33 mouse cellular contexts compared by ENCODE assay signal in genomic region chr11:96015421-96015820, GRCm38 (mm10). TPM values are rescaled to one million over a fixed set of nuclear protein-coding genes. Genes with fewer than 3 reads are reported as not detected.
DNase-seq lines count a peak whose midpoint lies in the region; ATAC-seq lines count a peak whose summit lies in the region.
"Had no signal": no experiment of that assay in that cellular context is flagged by ENCODE, and none has a peak within 500 bp of the region (broad histone marks: within the 10 kb centered on the region; RNA-seq: fewer than 3 reads in every experiment).

No protein-coding gene starts in this region.

- WGBS in heart, embryonic 11.5 days (ENCODE audit: insufficient replicate concordance) = 22% methylated on average over 5 of the region's 5 CpGs
- 16% methylated on average over 5 of the region's 5 CpGs for WGBS in heart, embryonic 14.5 days

- H3K4me3 ChIP-seq in heart, embryonic 11.5 days (ENCODE audit: low read depth, low read length) = 0 out of 2 replicates have a peak overlapping the region, but pooled peaks have one; percentile 2
- H3K4me3 ChIP-seq in heart, embryonic 14.5 days (ENCODE audit: control insufficient read depth in 1 of 2, insufficient read depth in 1 of 2, low read depth in 1 of 2, low read length in 2 of 2) = no peak overlapping the region
- H3K4me3 ChIP-seq: embryonic facial prominence, embryonic 10.5 days; embryonic facial prominence, embryonic 13.5 days; erythroblast, embryonic 14.5 days; forebrain, embryonic 12.5 days; forebrain, embryonic 15.5 days; hindbrain, embryonic 10.5 days; hindbrain, embryonic 13.5 days; intestine, embryonic 15.5 days had no signal

- H3K9ac ChIP-seq in heart, embryonic 11.5 days (ENCODE audit: low read depth, low read length) = no peak overlapping the region
- H3K9ac ChIP-seq in heart, embryonic 14.5 days (ENCODE audit: low read length) = no peak overlapping the region
- H3K9ac ChIP-seq: embryonic facial prominence, embryonic 13.5 days; forebrain, embryonic 12.5 days; forebrain, embryonic 15.5 days; hindbrain, embryonic 13.5 days; intestine, embryonic 15.5 days had no signal

- peak; percentile 37 for DNase-seq in embryo, embryonic 10 days (ENCODE audit: low spot score)
- no peak for DNase-seq in embryo, embryonic 11 days
- DNase-seq in heart, adult 9 months (ENCODE audit: low spot score in 2 of 2) = no peak
- DNase-seq in heart, postnatal 10 days = no peak
- DNase-seq in ZHBTc4 (ENCODE audit: low read depth, low spot score) = peak; percentile 48
- no peak for DNase-seq in urinary bladder, postnatal 10 days (ENCODE audit: low spot score)
- DNase-seq: adrenal gland, adult 8-10 months; adrenal gland, postnatal 25 days; cerebellum, adult 18-20 months; cerebellum, adult 9-10 months; cerebellum, postnatal 14 days; gastrocnemius, postnatal 25 days; kidney, adult 11 months; kidney, adult 8-10 months had no signal

- H3K27me3 ChIP-seq in heart, embryonic 11.5 days (ENCODE audit: control insufficient read depth, insufficient read depth, low read length) = no peaks in the 10 kb centered on the region
- no peaks in the 10 kb centered on the region for H3K27me3 ChIP-seq in heart, embryonic 14.5 days (ENCODE audit: control insufficient read depth, insufficient read depth, low read length)
- H3K27me3 ChIP-seq: forebrain, embryonic 12.5 days; forebrain, embryonic 15.5 days; hindbrain, embryonic 13.5 days; intestine, embryonic 15.5 days had no signal

- intact Hi-C loops in heart, postnatal 10 days (cut with DNase I) = no loop called here

- no peak for ATAC-seq in heart, embryonic 11.5 days (replicated peaks; ENCODE audit: insufficient number of reproducible peaks, low FRiP score, low TSS enrichment)
- no peak for ATAC-seq in heart, embryonic 14.5 days (ENCODE audit: insufficient number of reproducible peaks, insufficient read depth, low FRiP score, low read depth)
- ATAC-seq: activated CD4-positive, CD25-positive, alpha-beta regulatory T cell, adult 4 months; forebrain, embryonic 15.5 days; hindbrain, embryonic 16.5 days; intestine, embryonic 15.5 days; Patski had no signal

- no peak overlapping the region for H3K27ac ChIP-seq in heart, embryonic 11.5 days (ENCODE audit: low read depth, low read length)
- H3K27ac ChIP-seq in heart, embryonic 14.5 days (replicated peaks in 1 of 2; ENCODE audit: control insufficient read depth in 1 of 2, insufficient read depth in 1 of 2, low read depth in 2 of 2, low read length in 2 of 2) = no peak overlapping the region
- H3K27ac ChIP-seq: embryonic facial prominence, embryonic 10.5 days; embryonic facial prominence, embryonic 13.5 days; forebrain, embryonic 12.5 days; forebrain, embryonic 15.5 days; hindbrain, embryonic 10.5 days; hindbrain, embryonic 13.5 days; intestine, embryonic 15.5 days had no signal

- no peaks in the 10 kb centered on the region for H3K9me3 ChIP-seq in heart, embryonic 11.5 days (replicated peaks; ENCODE audit: control insufficient read depth, low read length)
- H3K9me3 ChIP-seq in heart, embryonic 14.5 days (ENCODE audit: control insufficient read depth, low read length) = no peaks in the 10 kb centered on the region
- H3K9me3 ChIP-seq: embryonic facial prominence, embryonic 10.5 days; embryonic facial prominence, embryonic 13.5 days; forebrain, embryonic 12.5 days; forebrain, embryonic 15.5 days; G1E; hindbrain, embryonic 10.5 days; hindbrain, embryonic 13.5 days; intestine, embryonic 15.5 days had no signal

- H3K36me3 ChIP-seq in heart, embryonic 11.5 days (ENCODE audit: control insufficient read depth, insufficient read depth, low read length) = no peaks in the 10 kb centered on the region
- no peaks in the 10 kb centered on the region for H3K36me3 ChIP-seq in heart, embryonic 14.5 days (ENCODE audit: control insufficient read depth, insufficient read depth, low read length)
- H3K36me3 ChIP-seq: embryonic facial prominence, embryonic 10.5 days; embryonic facial prominence, embryonic 13.5 days; forebrain, embryonic 12.5 days; forebrain, embryonic 15.5 days; G1E; hindbrain, embryonic 10.5 days; hindbrain, embryonic 13.5 days; intestine, embryonic 15.5 days had no signal

- H3K4me1 ChIP-seq in heart, embryonic 11.5 days (ENCODE audit: control insufficient read depth, insufficient read depth, low read length) = peaks cover 9% of the 10 kb centered on the region
- H3K4me1 ChIP-seq in heart, embryonic 14.5 days (ENCODE audit: control insufficient read depth in 2 of 2, insufficient read depth in 2 of 2, low read length in 2 of 2) = peaks cover 7 to 16% of the 10 kb centered on the region in 2 experiments; a peak in 3 of 4 replicates
- H3K4me1 ChIP-seq: forebrain, embryonic 15.5 days; hindbrain, embryonic 13.5 days had no signal

- H3K4me2 ChIP-seq in heart, embryonic 11.5 days = peak overlapping the region; percentile 35
- peak overlapping the region; percentile 26 for H3K4me2 ChIP-seq in heart, embryonic 14.5 days (ENCODE audit: low read length)
- H3K4me2 ChIP-seq: embryonic facial prominence, embryonic 13.5 days; forebrain, embryonic 12.5 days; forebrain, embryonic 15.5 days; hindbrain, embryonic 13.5 days; intestine, embryonic 15.5 days had no signal

RNA-seq across cellular contexts. Expression of gene Gip, which starts 8.9 kb away (rescaled TPM):
- not detected in 2 replicates for polyA plus RNA-seq in heart, embryonic 11.5 days (2014; fragmentation: Nextera tagmentation; extraction: Ambion mirVana)
- polyA plus RNA-seq in heart, embryonic 14.5 days (2014; fragmentation: Nextera tagmentation; extraction: Ambion mirVana) = not detected in 2 replicates
- total RNA-seq in heart, postnatal 10 days (2021) = not detected
- total RNA-seq: adrenal gland, adult 8-10 months; adrenal gland, postnatal 25 days; G1E; gastrocnemius, adult 8-10 months; gastrocnemius, postnatal 25 days; heart, postnatal 25 days had no signal
- polyA plus RNA-seq: activated CD4-positive, CD25-positive, alpha-beta regulatory T cell, adult 4 months; brain, embryonic 14.5 days; embryonic facial prominence, embryonic 10.5 days; embryonic facial prominence, embryonic 13.5 days; erythroblast, embryonic 14.5 days; forebrain, embryonic 12.5 days; forebrain, embryonic 15.5 days; G1E; gonadal fat pad, adult 2 months; heart, embryonic 16.5 days; hindbrain, embryonic 10.5 days; hindbrain, embryonic 13.5 days; hindbrain, embryonic 16.5 days; Patski had no signal

RNA-seq across cellular contexts. Expression of gene Igf2bp1, which starts 9.7 kb away (rescaled TPM):
- polyA plus RNA-seq in heart, embryonic 11.5 days (2014; fragmentation: Nextera tagmentation; extraction: Ambion mirVana) = 50.0 and 51.5 TPM in 2 replicates
- 14.0 and 17.2 TPM in 2 replicates for polyA plus RNA-seq in heart, embryonic 14.5 days (2014; fragmentation: Nextera tagmentation; extraction: Ambion mirVana)
- total RNA-seq in heart, postnatal 10 days (2021) = under 1 TPM; 0.45 to 0.72 TPM
- total RNA-seq: gastrocnemius, adult 8-10 months; gastrocnemius, postnatal 25 days had no signal

RNA-seq across cellular contexts. Expression of gene Snf8, which starts 19.3 kb away (rescaled TPM):
- 27.1 and 31.3 TPM in 2 replicates for polyA plus RNA-seq in heart, embryonic 11.5 days (2014; fragmentation: Nextera tagmentation; extraction: Ambion mirVana)
- polyA plus RNA-seq in heart, embryonic 14.5 days (2014; fragmentation: Nextera tagmentation; extraction: Ambion mirVana) = 23.5 and 30.5 TPM in 2 replicates
- 10 to 100 TPM; 54.3 to 56.9 TPM for total RNA-seq in heart, postnatal 10 days (2021)

RNA-seq across cellular contexts. Expression of gene Ube2z, which starts 49.8 kb away (rescaled TPM):
- 23.0 and 33.1 TPM in 2 replicates for polyA plus RNA-seq in heart, embryonic 11.5 days (2014; fragmentation: Nextera tagmentation; extraction: Ambion mirVana)
- 28.7 and 29.7 TPM in 2 replicates for polyA plus RNA-seq in heart, embryonic 14.5 days (2014; fragmentation: Nextera tagmentation; extraction: Ambion mirVana)
- 10 to 100 TPM; 41.6 to 46.4 TPM for total RNA-seq in heart, postnatal 10 days (2021)

Comparison
In these comparisons a context has a peak if more than half of its experiments do, and no peak if none do; other contexts are left out.
1. DNase-seq: peak in embryo, embryonic 10 days (single experiment) and ZHBTc4 (single experiment); none in embryo, embryonic 11 days (single experiment), heart, adult 9 months (0 of 2), heart, postnatal 10 days (0 of 2) and urinary bladder, postnatal 10 days (single experiment).